Mouse (Mus musculus) heart, embryonic 12.5 days (tissue): Measurements from ENCODE around the gene 3100002H09Rik. TPM values are rescaled to one million over a fixed set of nuclear protein-coding genes. Genes with fewer than 3 reads are reported as not detected.
A peak's percentile ranks its signal among the peaks of the same experiment; 100 is the strongest.

Source experiments
- ATAC-seq: fragments of 200-750 bp; cut with Nextera tagmentation; 2 replicates; pipeline ENCODE4 v1.8.0; 2017; ENCODE audit warnings: moderate TSS enrichment, moderate library complexity; ENCODE audit not compliant: insufficient number of reproducible peaks, low FRiP score
- H3K27ac ChIP-seq: fragments of 300-500 bp; sonication (generic); 2 replicates; pipeline ENCODE4 v1.5.1; 2016; ENCODE audit warnings: mild to moderate bottlenecking, moderate library complexity; ENCODE audit not compliant: poor library complexity, severe bottlenecking
- H3K27me3 ChIP-seq: fragments of 300-500 bp; sonication (generic); replicated peaks from 2 replicates; pipeline ENCODE4 v1.6.1; 2016; ENCODE audit warnings: mild to moderate bottlenecking, moderate library complexity
- H3K36me3 ChIP-seq: fragments of 300-500 bp; sonication (generic); 2 replicates; pipeline ENCODE4 v1.6.1; 2016; ENCODE audit warnings: mild to moderate bottlenecking, moderate library complexity
- H3K4me1 ChIP-seq: fragments of 300-500 bp; sonication (generic); replicated peaks from 2 replicates; pipeline ENCODE4 v1.6.1; 2016; ENCODE audit warnings: mild to moderate bottlenecking
- H3K4me2 ChIP-seq: fragments of 300-500 bp; sonication (generic); 2 replicates; pipeline ENCODE4 v1.6.1; 2016; ENCODE audit warnings: mild to moderate bottlenecking, moderate library complexity
- H3K4me3 ChIP-seq: fragments of 300-500 bp; sonication (generic); 2 replicates; pipeline ENCODE4 v1.5.1; 2016; ENCODE audit warnings: mild to moderate bottlenecking
- H3K9ac ChIP-seq: fragments of 300-500 bp; sonication (generic); 2 replicates; pipeline ENCODE4 v1.6.1; 2016; ENCODE audit warnings: mild to moderate bottlenecking, moderate library complexity
- H3K9me3 ChIP-seq: fragments of 300-500 bp; sonication (generic); replicated peaks from 2 replicates; pipeline ENCODE4 v1.6.1; 2016; ENCODE audit warnings: mild to moderate bottlenecking, moderate library complexity
- WGBS: fragments of 180-500 bp; shearing (Covaris S2); methylation state at CpG from one replicate; pipeline ENCODE4 v1.1.7; 2016; 5-methylcytosine and 5-hydroxymethylcytosine counted together
- polyA plus RNA-seq: library from polyadenylated mRNA; unstranded; fragments of >200 nt; fragmentation: Nextera tagmentation; extraction: Ambion mirVana; gene quantifications from 2 replicates; pipeline ENCODE4 v1.2.1, GENCODE M21; 2016

The 3100002H09Rik gene
- polyA plus RNA-seq, 1 experiment from 2014 or later = not detected

GRCm38 (mm10) chr4:124580695-124581094 is 29.9 kb downstream of the 3100002H09Rik start:
- H3K9me3 ChIP-seq = no peaks in the 10 kb centered on the region; the same call in 1 of the 2 replicates
- ATAC-seq = no peak
- WGBS = 76% methylated on average over 7 of the region's 7 CpGs
- peaks cover 68% of the 10 kb centered on the region for H3K27me3 ChIP-seq
- H3K4me2 ChIP-seq = no peak overlapping the region
- no peak overlapping the region for H3K27ac ChIP-seq
- no peak overlapping the region for H3K9ac ChIP-seq
- no peaks in the 10 kb centered on the region for H3K36me3 ChIP-seq
- H3K4me1 ChIP-seq = peaks cover 12% of the 10 kb centered on the region
- no peak overlapping the region for H3K4me3 ChIP-seq

GRCm38 (mm10) chr4:124575955-124576445 is 34.6 kb downstream of the 3100002H09Rik start:
- Histone ChIP-seq H3K4me3 (peak overlapping the region; percentile 59), H3K27ac (no peak overlapping the region), H3K9me3 (no peaks in the 10 kb centered on the region; the same call in 1 of the 2 replicates), H3K36me3 (no peaks in the 10 kb centered on the region), H3K9ac (0 out of 2 replicates have a peak overlapping the region, but pooled peaks have one; percentile 76), H3K4me1 (peaks cover 36% of the 10 kb centered on the region), H3K4me2 (peak overlapping the region; percentile 95), H3K27me3 (peaks cover 80% of the 10 kb centered on the region)
- peak; percentile 37; the same call in 1 of the 2 replicates for ATAC-seq
- 4% methylated on average over 7 of the region's 7 CpGs for WGBS

- Histone ChIP-seq H3K4me2 (peak overlapping the region; percentile 95), H3K9me3 (no peaks in the 10 kb centered on the region; the same call in 1 of the 2 replicates), H3K36me3 (no peaks in the 10 kb centered on the region), H3K27me3 (peaks cover 76% of the 10 kb centered on the region), H3K9ac (peak overlapping the region; percentile 76), H3K4me3 (peak overlapping the region; percentile 59), H3K27ac (no peak overlapping the region), H3K4me1 (peaks cover 42% of the 10 kb centered on the region)
- under 1% methylated on average over 60 of the region's 61 CpGs for WGBS
- no peak for ATAC-seq
Observed at GRCm38 (mm10) chr4:124575269-124575954, 35.2 kb downstream of the 3100002H09Rik start.

GRCm38 (mm10) chr4:124573586-124573985 is 37.0 kb downstream of the 3100002H09Rik start:
- H3K9ac ChIP-seq = no peak overlapping the region
- no peak for ATAC-seq
- H3K27ac ChIP-seq = no peak overlapping the region
- H3K27me3 ChIP-seq = peaks cover 74% of the 10 kb centered on the region
- no peaks in the 10 kb centered on the region; the same call in 1 of the 2 replicates for H3K9me3 ChIP-seq
- WGBS = 37% methylated on average over 4 of the region's 4 CpGs
- H3K36me3 ChIP-seq = no peaks in the 10 kb centered on the region
- no peak overlapping the region for H3K4me2 ChIP-seq
- no peak overlapping the region for H3K4me3 ChIP-seq
- peaks cover 49% of the 10 kb centered on the region for H3K4me1 ChIP-seq

GRCm38 (mm10) chr4:124570977-124571376 is 39.6 kb downstream of the 3100002H09Rik start:
- Histone ChIP-seq H3K4me3 (peak overlapping the region; percentile 4; the same call in 1 of the 2 replicates), H3K27ac (peak overlapping the region; percentile 76), H3K9ac (no peak overlapping the region), H3K9me3 (no peaks in the 10 kb centered on the region), H3K4me1 (peaks cover 44% of the 10 kb centered on the region), H3K27me3 (peaks cover 69% of the 10 kb centered on the region), H3K36me3 (no peaks in the 10 kb centered on the region), H3K4me2 (peak overlapping the region; percentile 45)
- peak; percentile 57; the same call in 1 of the 2 replicates for ATAC-seq
- WGBS = 33% methylated on average over 9 of the region's 9 CpGs

- Histone ChIP-seq H3K9me3 (no peaks in the 10 kb centered on the region), H3K9ac (no peak overlapping the region), H3K4me1 (peaks cover 33% of the 10 kb centered on the region), H3K27ac (no peak overlapping the region), H3K36me3 (no peaks in the 10 kb centered on the region), H3K4me2 (no peak overlapping the region), H3K27me3 (peaks cover 63% of the 10 kb centered on the region), H3K4me3 (no peak overlapping the region)
- no peak for ATAC-seq
- WGBS = 26% methylated on average over 7 of the region's 7 CpGs
Observed at GRCm38 (mm10) chr4:124569661-124570060, 40.9 kb downstream of the 3100002H09Rik start.

- Histone ChIP-seq H3K4me3 (no peak overlapping the region), H3K27ac (no peak overlapping the region), H3K9ac (no peak overlapping the region), H3K4me2 (no peak overlapping the region), H3K9me3 (no peaks in the 10 kb centered on the region), H3K36me3 (no peaks in the 10 kb centered on the region), H3K27me3 (peaks cover 38% of the 10 kb centered on the region), H3K4me1 (no peaks in the 10 kb centered on the region)
- no peak for ATAC-seq
- WGBS = 39% methylated on average over 2 of the region's 2 CpGs
Observed at GRCm38 (mm10) chr4:124563371-124563770, 47.2 kb downstream of the 3100002H09Rik start.

- Histone ChIP-seq H3K9ac (no peak overlapping the region), H3K27me3 (peaks cover 32% of the 10 kb centered on the region), H3K36me3 (no peaks in the 10 kb centered on the region), H3K9me3 (no peaks in the 10 kb centered on the region), H3K4me2 (no peak overlapping the region), H3K4me1 (no peaks in the 10 kb centered on the region), H3K27ac (no peak overlapping the region), H3K4me3 (no peak overlapping the region)
- no peak for ATAC-seq
- WGBS = 58% methylated on average over 7 of the region's 7 CpGs
Observed at GRCm38 (mm10) chr4:124562721-124563120, 47.9 kb downstream of the 3100002H09Rik start.

Other genes with a start within 250 kb of the 3100002H09Rik start
- 0.23 and 0.36 TPM in 2 replicates for gene Pou3f1, start 46.0 kb upstream of the 3100002H09Rik start, polyA plus RNA-seq
- 58.4 and 61.5 TPM in 2 replicates for gene Utp11, start 82.8 kb upstream of the 3100002H09Rik start, polyA plus RNA-seq
- 6.2 TPM in 2 replicates for gene Fhl3, start 89.9 kb upstream of the 3100002H09Rik start, polyA plus RNA-seq
- gene Sf3a3, start 104.0 kb upstream of the 3100002H09Rik start, polyA plus RNA-seq = 100.0 and 100 TPM in 2 replicates
- gene Inpp5b, start 131.0 kb upstream of the 3100002H09Rik start, polyA plus RNA-seq = 17.3 and 20.2 TPM in 2 replicates
- gene Mtf1, start 191.3 kb upstream of the 3100002H09Rik start, polyA plus RNA-seq = 9.8 and 11.6 TPM in 2 replicates
- 24.4 and 26.0 TPM in 2 replicates for gene Yrdc, start 239.9 kb upstream of the 3100002H09Rik start, polyA plus RNA-seq
- gene 1110065P20Rik, start 240.4 kb upstream of the 3100002H09Rik start, polyA plus RNA-seq = 51.6 and 54.2 TPM in 2 replicates